Mouse (Mus musculus) brain, adult 2 months (tissue): ENCODE results near the gene Olfr1040.
"Not testable (repeated sequence)": the region's sequence is repeated elsewhere in the genome, so short reads cannot be mapped to it uniquely, and the experiment has no call there.

Source experiments
- DNase-seq: peaks from one replicate; pipeline ENCODE4 v3.0.0; 2011; ENCODE audit warnings: low read depth, low spot score

Olfr1040 gene

DNA sequence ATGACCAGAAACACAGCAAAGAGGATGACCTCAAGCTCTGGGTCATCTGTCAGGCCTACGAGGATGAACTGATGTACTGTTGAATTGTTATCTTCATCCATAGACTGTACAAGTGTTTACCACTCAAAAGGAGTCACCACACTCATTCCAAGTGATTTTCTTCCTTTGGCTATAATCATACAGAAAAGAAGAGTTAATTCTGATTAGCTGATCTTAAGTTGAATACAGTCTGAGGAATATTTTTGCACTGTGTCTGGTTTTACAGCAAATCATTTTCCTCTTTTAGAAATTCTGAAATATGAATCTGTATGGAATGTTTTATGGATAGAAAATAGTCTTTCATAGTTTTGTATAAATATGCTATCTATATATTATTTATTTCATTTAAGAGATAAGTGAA, at the start of gene Olfr1040:
Olfr1040 (minus strand) TSS at position 101 of the 400 bp plus-strand sequence.
- DNase-seq: no peak

DNA sequence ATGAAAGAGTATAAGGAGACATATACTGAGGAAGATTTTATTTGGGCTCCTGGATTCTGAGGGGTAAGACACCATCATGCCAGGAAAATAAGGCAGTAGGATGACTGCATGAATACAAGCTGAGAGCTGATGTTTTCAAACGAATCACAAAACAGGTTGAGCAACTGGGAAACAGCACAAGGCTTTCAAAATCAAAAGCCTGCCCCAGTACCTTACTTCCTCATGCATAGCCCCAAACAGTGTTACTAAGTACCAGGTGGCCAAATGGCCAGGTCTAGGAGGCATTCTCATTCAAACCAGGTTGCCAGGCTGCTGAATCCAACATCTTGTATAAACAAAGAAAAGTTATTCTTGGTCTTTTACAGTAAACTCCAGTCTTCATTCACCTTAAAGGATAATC, 49.3 kb upstream of the Olfr1040 start:
- no peak for DNase-seq

DNA sequence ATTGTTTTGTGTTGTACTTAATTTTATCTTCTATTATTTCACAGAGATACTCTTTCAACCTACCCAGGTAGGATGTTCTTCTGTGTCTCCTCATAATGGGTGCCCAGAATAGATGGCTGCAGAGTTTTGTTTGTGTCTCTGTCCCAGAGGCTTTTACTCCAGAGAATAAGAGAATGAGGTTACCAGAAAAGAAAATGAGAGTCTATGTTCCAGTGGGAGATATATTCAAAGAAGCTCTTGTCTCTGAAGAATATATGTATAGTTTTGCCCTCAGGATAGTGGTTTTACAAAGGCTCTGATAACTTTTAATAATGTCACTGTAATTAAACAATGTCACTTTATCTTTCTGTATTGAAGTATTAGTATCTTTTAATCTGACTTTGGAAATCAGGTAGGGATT, 39.1 kb upstream of the Olfr1040 start, which contains the start of gene Olfr52:
Olfr52 (minus strand) TSS at position 101 of the 400 bp plus-strand sequence.
- DNase-seq: no peak

DNA sequence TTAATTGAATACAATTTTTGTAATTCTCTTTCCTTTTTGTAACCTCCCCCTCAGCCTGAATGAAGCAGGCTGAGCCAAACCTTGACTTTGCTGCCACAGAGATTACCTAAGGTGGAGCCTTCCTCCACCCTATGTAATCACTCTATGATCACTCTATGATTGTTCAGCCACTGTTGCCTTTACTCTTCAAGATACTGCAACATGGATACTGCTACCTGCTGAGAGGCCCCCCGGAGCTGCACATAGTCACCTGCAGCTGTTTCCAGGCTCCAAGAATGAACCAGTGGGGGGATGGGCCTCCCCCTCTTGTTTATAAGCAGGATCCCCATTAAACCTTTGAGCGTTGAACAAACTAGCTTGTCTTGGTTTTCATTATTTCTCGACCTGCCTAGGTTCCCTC, 33.4 kb upstream of the Olfr1040 start:
- DNase-seq: no peak

DNA sequence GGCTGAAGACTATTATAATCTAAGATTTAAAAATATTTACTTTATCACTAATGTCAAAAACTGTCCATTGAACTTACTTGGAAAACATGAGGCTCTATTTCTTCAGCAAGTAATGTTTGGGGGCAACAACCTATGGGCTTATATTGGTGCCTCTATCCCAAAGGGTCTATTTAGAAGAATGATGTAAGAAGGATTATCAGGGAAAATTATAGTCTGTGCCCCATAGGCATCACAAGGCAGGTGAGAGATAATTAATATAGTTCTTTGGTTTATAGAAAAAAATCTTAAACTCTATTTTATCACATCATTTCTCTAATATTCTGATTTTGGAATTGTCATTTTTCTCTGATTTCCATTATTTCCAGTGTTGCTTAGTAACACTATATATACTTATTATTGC, 31.2 kb upstream of the Olfr1040 start, which contains the start of gene Olfr1044:
Olfr1044 (minus strand) TSS at position 101 of the 400 bp plus-strand sequence.
- DNase-seq: no peak

DNA sequence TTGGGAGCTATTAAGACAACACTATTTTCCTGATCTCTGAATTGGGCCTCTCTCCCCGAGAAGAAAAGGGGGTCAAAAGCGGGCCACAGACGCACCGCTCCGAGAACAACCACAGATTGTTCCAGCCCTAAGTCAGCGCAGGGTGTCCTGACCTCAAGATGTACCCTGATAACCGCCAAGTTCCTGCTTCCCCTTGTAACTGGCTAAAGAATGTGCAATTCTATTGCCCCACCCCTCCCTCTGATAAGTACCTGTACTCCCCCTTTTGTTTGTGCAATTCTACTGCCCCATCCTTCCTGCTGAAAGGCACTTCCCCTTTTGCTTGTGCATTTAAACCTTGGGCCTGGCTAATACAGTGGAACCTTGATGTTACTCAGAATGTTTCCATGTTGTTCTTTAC, 28.9 kb upstream of the Olfr1040 start:
- DNase-seq: not testable (repeated sequence)

DNA sequence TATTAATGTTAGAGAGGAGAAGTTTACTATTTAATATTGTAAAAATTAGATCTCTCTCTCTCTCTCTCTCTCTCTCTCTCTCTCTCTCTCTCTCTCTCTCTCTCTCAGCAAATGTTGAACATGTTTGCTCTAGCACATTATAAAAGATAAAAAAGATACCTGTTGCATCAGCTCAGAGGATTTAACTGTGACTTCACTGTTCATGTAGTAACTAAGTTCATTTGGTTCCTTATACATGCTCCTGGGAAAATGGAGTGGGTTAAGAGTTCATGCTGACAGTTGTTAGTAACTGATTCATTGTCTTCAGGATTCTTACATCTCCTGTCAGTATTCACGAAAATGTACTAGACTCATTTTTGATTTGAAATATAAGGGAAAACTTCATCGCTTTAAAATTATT, 20.9 kb upstream of the Olfr1040 start, which contains the start of gene Olfr1043:
Olfr1043 (minus strand) TSS at position 101 of the 400 bp plus-strand sequence.
- DNase-seq: no peak

DNA sequence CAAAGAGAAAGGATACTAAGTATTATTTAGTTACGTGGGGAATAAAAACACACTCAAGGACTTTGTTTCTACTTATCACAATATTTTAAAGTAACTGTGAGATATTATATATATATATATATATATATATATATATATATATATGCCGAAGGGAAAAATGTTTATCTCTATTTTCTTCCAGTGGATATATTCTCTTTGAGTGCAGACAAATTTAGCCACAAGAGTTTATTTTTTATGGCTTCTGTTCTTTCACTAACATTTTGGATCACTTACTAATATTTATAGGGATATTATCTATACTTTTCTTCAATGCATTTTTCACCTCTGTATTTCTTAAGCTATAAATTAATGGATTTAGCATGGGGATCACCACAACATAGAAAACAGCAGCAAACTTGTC, 15.2 kb upstream of the Olfr1040 start, which contains the start of gene Olfr1042:
Olfr1042 (minus strand) TSS at position 101 of the 400 bp plus-strand sequence.
- DNase-seq: no peak

DNA sequence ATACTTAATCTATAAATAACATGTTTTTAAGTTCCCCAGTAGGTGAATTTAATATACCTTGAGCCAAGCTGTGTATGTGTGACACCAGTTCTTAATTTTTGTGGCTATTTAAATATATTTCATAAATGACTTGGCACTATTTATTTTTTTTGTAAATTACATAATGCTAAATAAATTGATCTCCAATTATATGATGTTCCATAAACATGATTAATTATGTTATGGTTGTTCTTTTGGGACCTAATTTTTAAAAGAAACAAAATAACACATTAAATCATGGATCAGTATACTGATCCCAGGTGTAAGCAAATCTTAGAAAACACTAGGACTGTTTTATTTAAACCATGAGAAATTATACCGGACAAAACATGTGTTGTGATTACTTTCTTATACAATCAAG, 10.7 kb downstream of the Olfr1040 start, which contains the start of gene Olfr1039:
Olfr1039 (minus strand) TSS at position 101 of the 400 bp plus-strand sequence.
- no peak for DNase-seq
